Mouse (Mus musculus) G1E (cell line): ENCODE measurements at regions not wholly inside any gene's neighbourhood (a gene's known extent, or its start where the extent isn't known, plus 50 kb on each side); places are given as distances from the start of the nearest gene placed in this dataset.

Experiments used
- CTCF ChIP-seq: IDR thresholded peaks from 2 replicates; pipeline ENCODE4 v1.5.1; 2012; ENCODE audit warnings: low read depth, low read length, inconsistent platforms, mixed read lengths
- GATA1 ChIP-seq: IDR thresholded peaks from 2 replicates; pipeline ENCODE4 v1.6.1; 2012; ENCODE audit warnings: borderline replicate concordance, low read length, inconsistent platforms, mixed read lengths
- GATA2 ChIP-seq: IDR thresholded peaks from 2 replicates; pipeline ENCODE4 v1.6.1; 2012; ENCODE audit warnings: low read depth, low read length, inconsistent platforms, borderline replicate concordance
- POLR2AphosphoS5 ChIP-seq: IDR thresholded peaks from 2 replicates; pipeline ENCODE4 v1.6.1; 2012; ENCODE audit warnings: low read depth, low read length, inconsistent platforms; ENCODE audit not compliant: insufficient replicate concordance
- TAL1 ChIP-seq: conservative IDR thresholded peaks from 2 replicates; pipeline ENCODE4 v1.6.1; 2012; ENCODE audit warnings: low read depth, low read length, inconsistent platforms, mixed read lengths

- TF ChIP-seq CTCF (no peak), GATA1 (no peak), POLR2AphosphoS5 (no peak), TAL1 (no peak), GATA2 (no peak)
Measured at GRCm38 (mm10) chr10:110647603-110648002, 97.6 kb upstream of the E2f7 start.
